Mouse (Mus musculus) layer of hippocampus, adult 18-20 months (tissue): ENCODE measurements around the gene Amn1. TPM values are rescaled to one million over a fixed set of nuclear protein-coding genes. Genes with fewer than 3 reads are reported as not detected.
"Not testable (repeated sequence)": the region's sequence is repeated elsewhere in the genome, so short reads cannot be mapped to it uniquely, and the experiment has no call there.

Source experiments
- DNase-seq, 2 experiments: peaks; one replicate each; pipeline ENCODE4 v3.0.0; 2022; ENCODE audit warnings: low spot score in 2 of 2
- total RNA-seq, 2 experiments: library from RNA; stranded (reverse); gene quantifications; 2 replicates each; pipeline ENCODE4 v1.2.3; 2021

Amn1 gene
- total RNA-seq, 2 experiments from 2014 or later: 24.7 to 26.6 TPM

- no peak for DNase-seq
Measured at GRCm38 (mm10) chr6:149155031-149155841, 33.3 kb downstream of the Amn1 start.

DNA sequence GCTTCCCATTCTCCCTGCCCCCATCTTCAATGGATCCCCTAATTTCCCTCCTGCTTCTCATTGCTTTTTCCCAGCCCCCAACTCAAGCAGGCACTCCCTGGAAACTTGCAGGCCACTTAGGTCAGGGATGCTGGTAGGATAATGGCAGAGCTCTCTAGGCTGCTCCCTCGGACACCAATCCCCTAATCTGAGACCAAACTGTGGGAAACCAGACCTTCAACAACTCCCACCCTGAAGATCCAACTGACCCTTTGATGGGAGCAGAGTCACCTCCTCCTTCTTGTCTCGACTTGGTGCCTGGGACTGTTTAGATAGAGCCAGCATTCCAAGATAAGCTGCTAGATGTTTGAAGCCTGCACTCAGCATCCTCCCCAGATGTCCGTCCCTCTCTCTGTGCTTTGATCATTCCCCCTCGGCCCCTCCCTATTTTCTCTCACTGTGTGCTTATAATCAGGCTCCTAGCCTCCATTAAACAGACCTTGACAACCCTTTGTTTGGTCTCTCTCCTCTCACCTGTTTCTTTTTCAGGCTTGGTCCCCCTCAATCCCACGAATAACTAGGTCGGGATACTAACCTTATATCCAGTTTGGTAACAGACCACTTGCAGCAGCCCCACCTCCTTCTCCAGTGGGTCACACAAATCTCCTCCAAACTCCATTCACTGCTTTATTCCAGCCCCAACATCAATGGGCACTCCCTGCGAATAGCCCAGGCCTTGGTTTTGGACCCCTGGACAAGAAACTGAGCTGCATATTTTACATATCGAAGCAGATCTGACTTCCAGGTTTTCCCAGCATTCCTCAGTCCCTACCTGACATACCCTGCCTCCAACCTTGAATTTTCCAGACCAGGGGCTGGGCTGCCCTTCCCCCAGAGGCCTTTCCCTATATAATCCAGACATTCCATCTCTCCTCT, 34.1 kb downstream of the Amn1 start:
- DNase-seq: no peak

DNA sequence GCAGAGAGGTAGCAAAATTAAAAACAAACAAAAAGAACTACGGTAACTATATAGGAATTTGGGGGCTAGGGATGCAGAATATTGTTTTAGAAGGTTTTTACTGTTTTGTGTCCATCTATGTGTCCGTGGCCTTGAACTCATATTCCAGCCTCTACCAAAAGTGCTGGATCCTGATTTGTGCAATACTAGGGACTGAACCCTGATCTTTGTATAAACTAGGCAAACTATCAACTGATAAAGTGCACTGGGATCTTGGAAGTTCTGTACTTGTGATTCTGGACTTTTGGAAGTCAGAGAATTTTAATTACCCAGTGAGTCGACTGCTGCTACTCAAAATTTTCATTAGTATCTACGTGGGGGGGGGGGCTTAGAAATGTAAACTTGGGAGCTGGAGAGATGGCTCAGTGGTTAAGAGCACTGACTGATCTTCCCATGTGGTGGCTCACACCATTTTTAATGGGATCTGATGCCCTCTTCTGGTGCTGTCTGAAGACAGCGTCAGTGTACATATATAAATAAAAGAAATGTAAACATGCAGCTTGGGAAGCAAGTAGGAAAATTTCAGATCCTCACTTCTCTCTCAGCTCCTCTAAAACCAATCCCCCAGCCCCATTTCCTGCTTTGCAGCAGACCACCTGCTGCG, 34.9 kb downstream of the Amn1 start:
- DNase-seq: no peak

- DNase-seq: no peak
Measured at GRCm38 (mm10) chr6:149152119-149152518, 36.4 kb downstream of the Amn1 start.

DNA sequence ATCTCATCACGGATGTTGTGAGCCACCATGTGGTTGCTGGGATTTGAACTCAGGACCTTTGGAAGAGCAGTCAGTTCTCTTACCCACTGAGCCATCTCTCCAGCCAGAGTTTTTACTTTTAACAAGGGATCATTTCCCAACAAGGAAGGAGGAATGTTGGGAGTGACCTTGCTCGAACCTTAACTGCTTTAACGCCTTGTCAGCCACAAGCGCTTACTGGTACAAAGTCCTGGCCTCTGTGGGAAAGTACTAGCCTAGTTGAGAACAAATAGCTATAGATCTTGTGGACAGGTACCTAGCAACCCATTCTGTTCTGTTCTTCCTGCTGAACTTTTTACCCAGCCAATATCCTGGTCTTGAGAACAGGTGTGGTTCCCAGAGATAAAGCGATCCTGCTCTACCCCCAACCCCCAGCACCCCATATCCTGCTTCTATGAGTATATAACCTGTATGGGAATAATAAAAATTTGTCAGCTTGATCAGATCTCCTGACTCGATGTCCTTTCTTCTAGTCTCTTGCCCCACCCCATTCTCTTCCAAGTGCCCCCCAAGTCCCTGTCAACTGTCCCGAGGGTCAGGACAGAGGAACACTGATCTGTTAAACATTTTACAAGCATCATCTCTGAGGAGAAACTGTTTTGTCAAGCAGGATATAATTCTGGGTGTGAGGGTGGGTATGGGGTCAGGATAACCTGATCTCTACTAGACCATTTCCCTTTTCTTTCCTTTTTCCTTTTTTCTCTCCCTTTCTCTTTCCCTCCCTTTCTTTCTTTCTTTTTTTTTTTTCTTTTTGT, 39.9 kb downstream of the Amn1 start:
- DNase-seq: no peak

DNA sequence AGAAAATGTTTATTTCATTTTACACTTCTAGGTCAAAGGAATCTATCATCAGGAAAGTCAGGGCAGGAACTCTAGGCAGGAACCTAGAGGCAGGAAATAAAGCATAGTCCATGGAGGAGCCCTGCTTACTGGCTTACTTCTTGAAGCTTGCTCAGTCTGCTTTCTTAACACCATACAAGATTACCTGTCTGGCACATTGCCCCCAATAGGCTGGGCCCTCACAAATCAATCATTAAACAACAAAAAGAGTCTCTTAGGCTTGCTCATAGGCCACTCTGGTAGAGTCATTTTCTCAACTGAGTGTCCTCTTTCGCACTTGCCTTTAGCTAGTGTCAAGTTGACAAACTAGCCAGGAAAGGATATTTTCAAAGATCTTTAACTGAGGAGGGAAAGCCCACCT, 43.4 kb downstream of the Amn1 start:
- DNase-seq: no peak

DNA sequence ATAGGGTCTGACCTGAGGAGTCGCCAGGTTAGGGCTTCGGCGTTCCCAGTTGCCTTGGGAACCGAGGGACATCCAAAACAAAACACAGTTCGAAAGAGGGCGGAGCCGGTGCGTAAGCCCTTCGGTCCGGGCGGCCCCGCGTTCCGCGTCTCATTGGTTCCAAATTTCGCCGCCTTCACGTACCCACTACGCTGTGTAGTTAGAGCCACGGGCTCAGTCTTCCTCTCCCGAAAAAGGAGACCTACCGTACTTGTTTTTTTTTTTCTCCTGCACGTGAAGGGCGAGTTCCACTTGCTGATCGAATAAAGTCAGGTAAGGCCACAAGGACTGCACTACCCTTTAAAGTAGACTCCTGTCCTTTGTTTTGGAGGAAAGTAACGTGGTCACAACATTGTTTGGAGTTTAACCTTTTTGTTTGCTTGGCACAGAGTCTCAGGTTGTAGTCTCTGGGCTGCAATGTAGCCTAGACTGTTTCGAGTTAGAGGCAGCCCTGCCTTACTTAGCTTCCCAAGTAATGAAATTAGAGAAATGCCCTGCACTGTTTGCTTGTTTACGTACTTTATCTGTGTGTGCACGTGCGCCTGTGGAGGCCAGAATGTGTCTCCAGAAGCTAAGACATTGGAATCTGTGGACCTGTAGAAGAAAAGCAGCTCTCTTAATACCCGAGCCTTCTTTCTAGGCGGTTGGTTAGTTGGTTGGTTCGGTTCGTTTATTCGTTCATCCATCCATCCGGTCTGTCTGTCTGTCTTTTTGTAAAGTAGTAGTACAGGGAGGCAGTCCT, 46.9 kb downstream of the Amn1 start:
- peak; percentile 68 to 82 for DNase-seq

GRCm38 (mm10) chr6:149139471-149139870, 49.0 kb downstream of the Amn1 start, which contains the start of gene Etfbkmt:
TSS of gene Etfbkmt (plus strand) at chr6:149139849.
- no peak for DNase-seq

DNA sequence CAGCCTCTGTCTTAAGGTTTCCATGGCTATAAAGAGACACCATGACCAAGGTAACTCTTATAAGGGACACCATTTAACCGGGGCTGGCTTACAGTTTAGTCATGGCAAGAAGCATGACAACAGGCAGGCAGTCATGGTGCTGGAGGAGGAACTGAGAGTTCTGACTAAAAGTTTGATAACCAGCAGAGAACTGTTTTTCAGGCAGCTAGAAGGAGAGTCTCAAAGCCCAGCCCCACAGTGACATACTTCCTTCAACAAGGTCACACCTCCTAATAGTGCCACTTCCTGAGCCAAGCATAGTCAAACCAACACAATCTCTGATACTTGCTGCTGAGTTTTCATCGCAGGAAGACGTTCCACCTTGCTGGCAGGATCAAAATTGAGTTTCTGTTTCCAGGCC, 49.5 kb downstream of the Amn1 start:
- DNase-seq: no peak

DNA sequence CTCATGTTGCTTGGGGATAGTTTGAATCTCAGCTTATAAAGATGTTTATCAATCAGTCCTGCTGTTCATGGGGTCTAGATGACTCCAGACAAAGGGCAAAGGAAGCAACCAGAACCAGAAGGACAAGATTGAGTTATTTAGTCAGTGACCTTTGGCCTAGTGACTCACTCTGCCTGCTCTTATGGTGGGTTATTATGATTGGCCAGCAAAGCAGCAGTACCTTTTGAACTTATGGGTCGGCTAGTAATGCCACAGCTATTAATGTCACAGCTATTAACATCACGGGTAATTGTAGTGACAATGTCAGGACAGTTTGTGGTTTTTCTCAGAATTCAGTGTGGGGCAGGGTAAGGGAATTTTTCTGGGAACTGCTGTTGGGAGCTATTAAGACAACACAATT, 50.6 kb downstream of the Amn1 start:
- no peak for DNase-seq

- DNase-seq: no peak
Measured at GRCm38 (mm10) chr6:149135631-149136030, 52.9 kb downstream of the Amn1 start.

GRCm38 (mm10) chr6:149134391-149135150, 53.9 kb downstream of the Amn1 start:
- DNase-seq: no peak

GRCm38 (mm10) chr6:149132311-149133077, 56.0 kb downstream of the Amn1 start:
- DNase-seq: peak in 1 of 2 experiments; percentile 25

DNA sequence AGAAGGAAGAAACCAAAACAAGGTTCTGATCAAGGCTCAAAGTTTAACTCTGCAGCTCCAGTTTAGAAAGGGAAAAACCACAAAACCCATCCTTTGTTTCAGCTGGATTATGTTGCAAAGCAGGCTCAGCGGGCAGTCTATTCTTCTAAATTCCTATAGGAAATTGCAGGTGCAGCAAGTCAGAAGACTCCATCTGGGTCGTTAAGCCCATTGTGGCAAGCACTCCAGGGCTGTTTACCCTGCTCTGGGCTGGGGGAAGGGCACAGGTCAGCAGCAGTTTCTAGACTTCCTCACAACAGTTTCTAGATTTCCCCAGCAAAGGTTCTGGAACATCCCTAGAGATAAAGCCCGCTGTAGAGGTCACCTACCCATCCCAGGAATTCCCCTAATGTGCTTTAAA, 57.4 kb downstream of the Amn1 start:
- no peak for DNase-seq

- not testable (repeated sequence) for DNase-seq
Measured at GRCm38 (mm10) chr6:149129870-149130269, 58.6 kb downstream of the Amn1 start, which contains the start of gene Gm10203. TSS of gene Gm10203 (plus strand) at chr6:149130170.

GRCm38 (mm10) chr6:149126675-149127074, 61.8 kb downstream of the Amn1 start:
- DNase-seq: peak in 1 of 2 experiments; percentile 37

DNA sequence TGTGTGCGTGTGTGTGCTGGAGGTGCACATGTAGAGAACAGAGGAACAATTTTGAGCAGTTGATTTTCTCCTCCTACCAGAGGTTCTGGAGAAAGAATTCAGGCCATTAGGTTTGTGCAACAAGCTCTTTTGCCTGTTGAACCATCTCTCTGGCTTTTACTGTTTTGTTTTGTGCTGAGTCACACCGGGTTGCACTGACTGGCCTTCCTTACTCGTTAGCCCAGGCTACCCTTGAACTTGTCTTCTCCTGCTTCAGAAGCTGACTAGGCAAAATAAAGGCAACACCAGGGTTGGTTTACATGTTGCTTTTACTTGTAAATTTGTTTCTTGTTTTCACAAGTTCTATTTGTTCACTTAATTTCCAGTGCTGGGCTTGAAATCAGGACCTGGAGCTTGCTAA, 65.5 kb downstream of the Amn1 start:
- no peak for DNase-seq

DNA sequence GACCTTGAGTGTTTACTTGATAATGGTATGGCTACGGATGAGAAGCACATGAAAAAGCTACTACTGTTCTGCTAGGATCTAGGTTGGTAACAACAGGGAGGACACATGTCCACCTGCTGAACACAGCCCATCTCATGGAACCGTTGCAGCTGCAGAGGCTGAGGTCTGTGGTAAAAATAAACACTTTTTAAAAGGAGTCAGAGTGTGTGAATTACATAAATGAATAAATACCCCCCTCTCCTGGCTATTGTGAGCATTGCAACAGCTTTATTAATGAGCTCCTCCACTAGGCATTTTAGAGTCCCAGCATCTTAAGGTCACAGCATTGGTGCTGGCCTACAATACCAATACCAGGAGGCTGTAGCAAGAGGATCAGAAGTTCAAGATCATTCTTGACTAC, 68.7 kb downstream of the Amn1 start:
- DNase-seq: peak in 1 of 2 experiments; percentile 91
